Mouse (Mus musculus) olfactory bulb, adult 2 months (tissue): ENCODE data around the gene Ciz1. TPM values are rescaled to one million over a fixed set of nuclear protein-coding genes. Genes with fewer than 3 reads are reported as not detected.

Experiments
- H3K27ac ChIP-seq: fragments of 200-500 bp; 2 replicates; pipeline ENCODE4 v1.5.1; 2012; ENCODE audit warnings: low read depth, low read length; ENCODE audit not compliant: insufficient read depth
- H3K4me1 ChIP-seq: fragments of 200-500 bp; 2 replicates; pipeline ENCODE4 v1.6.1; 2012; ENCODE audit warnings: low read length; ENCODE audit not compliant: control insufficient read depth, insufficient read depth
- H3K4me3 ChIP-seq: fragments of 200-500 bp; 2 replicates; pipeline ENCODE4 v1.5.1; 2012; ENCODE audit warnings: mild to moderate bottlenecking, low read depth, low read length, moderate library complexity; ENCODE audit not compliant: insufficient read depth
- CTCF ChIP-seq: fragments of 200-500 bp; IDR thresholded peaks from 2 replicates; pipeline ENCODE4 v1.5.1; 2012; ENCODE audit warnings: low read depth, mild to moderate bottlenecking, low read length, moderate library complexity; ENCODE audit not compliant: insufficient read depth
- POLR2A ChIP-seq: fragments of 200-500 bp; IDR thresholded peaks from 2 replicates; pipeline ENCODE4 v1.6.1; 2012; ENCODE audit warnings: mild to moderate bottlenecking, low read depth, low read length, moderate library complexity; ENCODE audit not compliant: insufficient read depth
- WGBS: fragments of 180-500 bp; shearing (Covaris S2); methylation state at CpG from one replicate; pipeline ENCODE4 v1.1.7; 2018; 5-methylcytosine and 5-hydroxymethylcytosine counted together
- polyA plus RNA-seq: library from polyadenylated mRNA; stranded (reverse); fragments of >200 nt; gene quantifications from 2 replicates; pipeline ENCODE4 v1.2.4, GENCODE M21; 2012; ENCODE audit warnings: low replicate concordance; ENCODE audit not compliant: missing spikeins, insufficient read depth, insufficient read length

Ciz1 gene
- polyA plus RNA-seq, 1 experiment: not detected

DNA sequence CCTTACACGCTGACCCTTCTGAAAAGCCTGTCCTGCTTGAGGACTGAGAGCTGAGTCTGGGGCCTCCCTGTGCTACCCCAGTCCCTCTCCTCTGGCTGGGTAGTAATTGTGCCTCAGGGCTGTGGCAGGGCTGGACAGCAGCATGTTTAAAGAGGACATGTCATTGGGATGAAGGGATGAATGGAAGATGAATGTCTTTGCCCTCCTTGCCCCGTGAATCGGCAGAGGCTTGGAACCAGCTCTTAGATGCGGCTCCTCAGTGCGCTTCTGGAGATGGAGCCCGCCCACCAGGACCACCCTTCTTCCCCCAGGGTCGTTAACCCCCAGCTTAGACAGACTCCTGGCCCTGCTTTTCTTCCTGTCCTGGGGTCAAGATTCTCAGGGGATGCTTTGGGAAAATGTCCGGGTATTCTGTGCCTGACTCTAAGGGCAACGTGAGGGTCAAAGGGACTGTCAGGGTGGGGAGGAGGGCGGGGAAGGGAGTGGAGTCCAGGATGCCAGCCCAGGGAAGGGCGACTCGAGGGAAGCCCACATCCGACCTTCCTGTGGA, 23.1 kb upstream of the Ciz1 start:
- no peak for TF ChIP-seq CTCF
- TF ChIP-seq POLR2A: no peak
- WGBS: 49% methylated on average over 13 of the region's 13 CpGs
- no peak overlapping the region; the same call in 1 of the 2 replicates for H3K27ac ChIP-seq
- peaks cover 27% of the 10 kb centered on the region for H3K4me1 ChIP-seq
- no peak overlapping the region for H3K4me3 ChIP-seq

DNA sequence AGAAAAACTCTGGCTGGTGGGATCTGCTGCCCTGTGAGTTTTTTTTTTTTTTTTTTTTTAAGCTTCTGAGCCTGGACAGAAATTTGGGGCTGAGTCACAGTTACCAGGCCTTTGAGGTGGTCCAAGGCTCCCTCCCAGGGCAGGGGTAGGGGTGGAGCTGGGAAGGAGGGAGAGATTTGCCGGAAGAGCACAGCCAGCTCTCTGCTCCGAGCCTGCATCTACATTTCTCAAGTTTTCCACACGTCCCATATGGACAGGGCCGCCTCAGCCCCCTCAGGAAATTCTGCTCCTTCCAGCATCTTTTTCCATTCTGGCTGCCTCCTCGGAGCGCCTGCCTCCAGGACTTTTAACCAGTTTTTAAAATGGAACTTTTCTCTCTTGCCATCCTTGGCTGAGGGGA, 22.6 kb upstream of the Ciz1 start:
- Histone ChIP-seq H3K4me3 (no peak overlapping the region), H3K4me1 (peaks cover 27% of the 10 kb centered on the region), H3K27ac (no peak overlapping the region)
- TF ChIP-seq POLR2A (no peak), CTCF (no peak)
- 49% methylated on average over 6 of the region's 6 CpGs for WGBS

DNA sequence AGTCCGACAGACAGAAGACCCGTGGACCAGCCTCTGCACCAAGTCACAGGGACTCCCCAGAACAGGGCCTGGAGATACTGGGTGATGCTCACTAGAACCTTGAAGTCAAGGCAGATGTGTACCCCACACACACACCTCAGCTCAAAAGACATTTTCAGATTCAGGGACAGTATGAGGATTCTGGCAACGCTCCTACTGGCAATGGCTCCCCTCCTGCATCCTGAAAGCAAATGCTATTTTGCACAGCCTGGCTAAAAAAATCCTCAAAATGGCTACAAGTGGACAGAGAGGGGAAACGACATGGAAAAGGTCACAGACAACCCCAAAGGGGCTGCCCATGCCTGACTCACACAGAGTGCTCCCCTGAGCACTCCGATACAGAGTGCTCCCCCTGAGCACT, 20.0 kb upstream of the Ciz1 start:
- Histone ChIP-seq H3K4me3 (no peak overlapping the region), H3K27ac (no peak overlapping the region), H3K4me1 (peaks cover 22% of the 10 kb centered on the region)
- 87% methylated on average over 5 of the region's 5 CpGs for WGBS
- TF ChIP-seq CTCF (no peak), POLR2A (no peak)

DNA sequence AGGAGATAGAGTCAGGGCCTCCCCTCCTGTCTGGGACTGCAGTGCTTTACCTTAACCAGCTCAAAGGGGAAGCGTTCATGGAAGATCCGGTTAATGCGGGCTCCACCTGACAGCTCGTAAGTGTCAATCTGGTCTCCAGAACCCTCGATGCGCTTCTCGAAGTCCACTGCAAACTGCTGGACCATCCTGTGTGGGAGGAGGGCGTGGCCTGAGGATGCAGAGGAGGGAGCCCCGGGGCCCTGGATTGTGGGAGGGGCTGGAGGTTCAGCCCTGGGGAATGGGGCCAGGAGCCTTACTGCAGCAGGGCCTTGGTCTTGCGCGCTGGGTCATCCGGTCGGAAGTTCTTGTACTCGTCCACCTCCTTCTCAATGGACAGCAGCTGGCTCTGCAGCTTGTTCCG, 16.2 kb upstream of the Ciz1 start:
- no peak for TF ChIP-seq POLR2A
- TF ChIP-seq CTCF: no peak
- H3K4me1 ChIP-seq: peaks cover 11% of the 10 kb centered on the region
- H3K27ac ChIP-seq: no peak overlapping the region
- WGBS: 57% methylated on average over 15 of the region's 15 CpGs
- no peak overlapping the region for H3K4me3 ChIP-seq

DNA sequence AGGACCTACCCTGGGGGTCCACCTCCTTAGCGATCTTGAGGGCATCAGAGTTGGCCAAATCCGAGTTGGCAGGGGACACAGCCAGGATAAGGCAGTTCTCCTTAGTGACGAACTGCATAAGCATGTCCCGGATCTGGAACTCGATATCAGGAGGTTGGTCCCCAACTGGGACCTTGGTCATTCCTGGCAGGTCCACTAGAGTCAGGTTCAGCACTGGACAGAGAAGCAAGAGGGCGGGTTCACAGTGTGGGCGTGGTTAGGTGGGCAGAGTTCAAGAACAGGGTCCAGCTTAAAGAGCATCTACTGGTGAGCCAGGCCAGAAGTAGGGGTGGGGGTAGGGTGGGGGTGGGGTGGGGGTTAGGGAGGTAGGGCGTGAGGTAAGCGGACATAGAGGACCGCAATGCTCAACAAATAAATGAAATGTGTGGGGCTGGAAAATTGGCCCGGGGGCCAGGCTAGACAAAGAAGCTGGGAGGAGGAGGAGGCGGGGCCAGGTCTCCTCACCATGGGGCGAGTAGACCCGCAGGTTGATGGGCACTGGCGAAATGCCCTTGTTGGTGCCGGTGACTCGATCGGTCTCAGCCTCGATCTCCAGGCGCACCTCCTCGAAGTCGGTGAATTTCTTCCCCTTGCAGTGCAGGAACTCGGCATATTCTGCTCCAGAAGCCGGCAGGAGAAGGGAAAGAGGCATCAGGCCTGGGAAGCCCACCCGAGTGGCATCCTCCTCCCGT, 12.1 kb upstream of the Ciz1 start:
- TF ChIP-seq POLR2A: no peak
- no peak for TF ChIP-seq CTCF

DNA sequence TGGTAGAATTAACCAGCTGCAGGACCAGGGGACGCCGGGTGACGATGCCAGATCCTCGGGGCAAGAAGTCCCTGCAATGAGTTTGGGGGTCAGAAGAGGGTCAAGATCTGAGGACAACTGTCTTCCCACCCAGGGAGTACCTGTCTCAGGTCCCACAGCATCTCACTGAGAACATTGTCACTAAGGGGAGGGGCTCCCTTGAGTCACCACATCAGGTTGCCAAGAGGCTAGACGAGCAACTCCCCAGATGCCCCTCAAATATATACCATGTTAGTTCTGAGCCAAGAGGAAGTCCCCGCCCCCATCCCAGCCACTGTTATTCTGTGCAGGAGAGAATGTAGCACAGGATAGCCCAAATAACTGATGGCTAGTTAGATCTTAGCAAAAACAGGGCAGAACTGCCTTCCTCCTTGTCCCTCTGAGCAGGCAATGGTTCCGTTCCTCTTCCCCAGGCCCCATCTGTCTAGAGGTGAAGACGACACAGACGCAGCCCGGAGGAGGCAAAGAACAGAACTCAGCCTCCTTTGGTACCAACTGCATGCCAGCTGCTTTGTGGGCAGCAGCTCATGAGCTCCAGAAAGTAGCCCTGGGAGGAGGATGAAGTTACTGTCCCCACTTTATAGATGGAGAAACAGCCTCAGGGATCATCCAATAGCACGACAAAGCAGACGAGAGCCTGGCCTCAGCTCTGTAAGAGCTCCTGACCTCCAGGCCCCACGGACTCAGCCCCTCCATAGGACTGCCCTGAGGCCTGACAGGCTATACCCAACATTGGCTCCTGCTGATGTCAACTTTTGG, 11.1 kb upstream of the Ciz1 start:
- 66% methylated on average over 13 of the region's 13 CpGs for WGBS
- H3K27ac ChIP-seq: peak overlapping the region; percentile 97
- no peak for TF ChIP-seq POLR2A
- no peak for TF ChIP-seq CTCF
- peaks cover 53% of the 10 kb centered on the region for H3K4me1 ChIP-seq
- no peak overlapping the region for H3K4me3 ChIP-seq

More for the DNA sequence above, 12.1 kb upstream of the Ciz1 start:
- 46% methylated on average over 26 of the region's 26 CpGs for WGBS
- Histone ChIP-seq H3K4me1 (peaks cover 49% of the 10 kb centered on the region), H3K27ac (0 out of 2 replicates have a peak overlapping the region, but pooled peaks have one; percentile 97), H3K4me3 (no peak overlapping the region)

DNA sequence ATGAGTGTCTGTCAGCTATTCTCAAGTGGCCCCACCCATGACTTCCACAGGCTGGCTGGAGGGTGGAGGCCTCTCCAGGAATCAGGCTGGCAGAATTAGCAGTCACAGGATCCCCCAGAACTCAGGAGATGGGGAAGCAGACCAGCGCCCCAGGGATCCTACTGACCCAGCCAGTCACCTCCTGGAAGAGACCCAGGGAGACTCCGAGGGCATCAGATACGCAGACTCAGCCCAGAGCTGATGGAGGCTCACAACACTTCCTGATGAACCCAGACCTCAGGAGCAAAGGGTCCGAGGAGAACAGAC, 10.5 kb upstream of the Ciz1 start:
- peaks cover 54% of the 10 kb centered on the region for H3K4me1 ChIP-seq
- H3K27ac ChIP-seq: peak overlapping the region; percentile 97
- no peak for TF ChIP-seq CTCF
- no peak for TF ChIP-seq POLR2A
- H3K4me3 ChIP-seq: no peak overlapping the region
- 81% methylated on average over 4 of the region's 4 CpGs for WGBS

DNA sequence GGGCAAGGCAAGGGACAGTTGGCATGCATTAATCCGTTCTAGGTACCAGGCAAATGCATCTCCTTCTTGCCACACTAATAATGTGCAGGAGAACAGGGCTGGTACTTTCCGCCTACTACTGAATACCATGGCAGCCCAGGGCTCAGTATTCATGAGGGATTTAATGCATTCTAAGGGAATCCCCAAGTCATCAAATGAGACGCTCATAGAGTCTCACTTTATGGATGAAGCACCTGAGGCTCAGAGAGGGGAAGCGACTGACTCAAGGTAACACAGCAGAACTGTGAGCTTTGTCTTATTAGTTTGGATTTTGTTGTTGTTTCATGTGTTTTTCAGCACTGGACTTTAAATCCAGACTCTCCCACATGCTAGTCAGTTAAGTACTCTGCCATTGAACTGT, 10.1 kb upstream of the Ciz1 start:
- no peak for TF ChIP-seq CTCF
- no peak for TF ChIP-seq POLR2A
- H3K4me1 ChIP-seq: peaks cover 59% of the 10 kb centered on the region
- no peak overlapping the region for H3K4me3 ChIP-seq
- H3K27ac ChIP-seq: peak overlapping the region; percentile 97
- WGBS: 55% methylated on average over 4 of the region's 4 CpGs
